Mouse (Mus musculus) G1E (cell line): ENCODE results near the gene Sgms1.

Experiments used
- CTCF ChIP-seq: IDR thresholded peaks from 2 replicates; pipeline ENCODE4 v1.5.1; 2012; ENCODE audit warnings: low read depth, low read length, inconsistent platforms, mixed read lengths
- GATA1 ChIP-seq: IDR thresholded peaks from 2 replicates; pipeline ENCODE4 v1.6.1; 2012; ENCODE audit warnings: borderline replicate concordance, low read length, inconsistent platforms, mixed read lengths
- TAL1 ChIP-seq: conservative IDR thresholded peaks from 2 replicates; pipeline ENCODE4 v1.6.1; 2012; ENCODE audit warnings: low read depth, low read length, inconsistent platforms, mixed read lengths

GRCm38 (mm10) chr19:32244881-32245280 lies 144.6 kb downstream of the Sgms1 start:
- TF ChIP-seq CTCF (no peak), TAL1 (no peak), GATA1 (no peak)
